In genomic region chr5:25027673-25028072, GRCm38 (mm10) we compare ENCODE assay signal across 17 mouse cellular contexts.
DNase-seq lines count a peak whose midpoint lies in the region; ATAC-seq and TF ChIP-seq lines count a peak whose summit lies in the region.
"Had no signal": no experiment of that assay in that cellular context is flagged by ENCODE, and none has a peak within 500 bp of the region (broad histone marks: within the 10 kb centered on the region; RNA-seq: fewer than 3 reads in every experiment).

No protein-coding gene starts in this region.

- DNase-seq in forebrain, postnatal 0 days = no peak
- no peak for DNase-seq in heart, embryonic 10.5 days (ENCODE audit: low spot score)
- no peak for DNase-seq in heart, adult 9 months (ENCODE audit: low spot score in 2 of 2)
- DNase-seq in adipocyte (ENCODE audit: low spot score) = peak; percentile 51
- DNase-seq in adrenal gland, postnatal 25 days = peak; percentile 30
- DNase-seq: cerebellum, adult 2 months; heart, adult 2 months; heart, postnatal 36 days; kidney, adult 2 months had no signal

- TF ChIP-seq CTCF in forebrain, postnatal 0 days (IDR thresholded peaks at IDR 0.05; ENCODE audit: low read depth) = no peak

- no peaks in the 10 kb centered on the region for H3K4me1 ChIP-seq in forebrain, postnatal 0 days (ENCODE audit: insufficient read depth)
- no peaks in the 10 kb centered on the region for H3K4me1 ChIP-seq in forebrain, embryonic 13.5 days
- peaks cover 64% of the 10 kb centered on the region for H3K4me1 ChIP-seq in heart, embryonic 10.5 days
- H3K4me1 ChIP-seq: hindbrain, embryonic 15.5 days had no signal

- H3K27ac ChIP-seq in forebrain, postnatal 0 days (ENCODE audit: low read depth, low read length) = no peak overlapping the region
- no peak overlapping the region for H3K27ac ChIP-seq in forebrain, embryonic 13.5 days
- 0 out of 2 replicates have a peak overlapping the region, but pooled peaks have one; percentile 80 for H3K27ac ChIP-seq in heart, embryonic 10.5 days
- H3K27ac ChIP-seq: embryonic facial prominence, embryonic 10.5 days; heart, adult 2 months; heart, embryonic 13.5 days; hindbrain, embryonic 15.5 days had no signal

- H3K36me3 ChIP-seq in forebrain, postnatal 0 days (ENCODE audit: insufficient read depth) = no peaks in the 10 kb centered on the region
- H3K36me3 ChIP-seq in forebrain, embryonic 13.5 days (ENCODE audit: poor library complexity, severe bottlenecking) = no peaks in the 10 kb centered on the region
- no peaks in the 10 kb centered on the region for H3K36me3 ChIP-seq in heart, embryonic 10.5 days
- H3K36me3 ChIP-seq: embryonic facial prominence, embryonic 10.5 days; G1E; heart, embryonic 13.5 days; hindbrain, embryonic 15.5 days had no signal

- no peak overlapping the region for H3K9ac ChIP-seq in forebrain, postnatal 0 days
- H3K9ac ChIP-seq in forebrain, embryonic 13.5 days = no peak overlapping the region
- H3K9ac ChIP-seq: heart, embryonic 13.5 days; hindbrain, embryonic 15.5 days had no signal

- H3K9me3 ChIP-seq in forebrain, postnatal 0 days (ENCODE audit: low read length) = no peaks in the 10 kb centered on the region
- H3K9me3 ChIP-seq in forebrain, embryonic 13.5 days (replicated peaks) = no peaks in the 10 kb centered on the region
- no peaks in the 10 kb centered on the region for H3K9me3 ChIP-seq in heart, embryonic 10.5 days
- H3K9me3 ChIP-seq: embryonic facial prominence, embryonic 10.5 days; G1E; heart, embryonic 13.5 days; hindbrain, embryonic 15.5 days had no signal

- H3K4me3 ChIP-seq in forebrain, postnatal 0 days (ENCODE audit: low read depth, low read length) = no peak overlapping the region
- H3K4me3 ChIP-seq in forebrain, embryonic 13.5 days = no peak overlapping the region
- H3K4me3 ChIP-seq in heart, embryonic 10.5 days = no peak overlapping the region
- H3K4me3 ChIP-seq: embryonic facial prominence, embryonic 10.5 days; heart, adult 2 months; heart, embryonic 13.5 days; hindbrain, embryonic 15.5 days had no signal

- H3K27me3 ChIP-seq in forebrain, postnatal 0 days (ENCODE audit: insufficient read depth, low read length) = no peaks in the 10 kb centered on the region
- no peaks in the 10 kb centered on the region for H3K27me3 ChIP-seq in forebrain, embryonic 13.5 days
- no peaks in the 10 kb centered on the region for H3K27me3 ChIP-seq in heart, embryonic 10.5 days (ENCODE audit: insufficient read depth, poor library complexity, severe bottlenecking)
- H3K27me3 ChIP-seq: heart, embryonic 13.5 days; hindbrain, embryonic 15.5 days had no signal

- H3K4me2 ChIP-seq in forebrain, postnatal 0 days (ENCODE audit: low read depth) = no peak overlapping the region
- H3K4me2 ChIP-seq in forebrain, embryonic 13.5 days = no peak overlapping the region
- H3K4me2 ChIP-seq: heart, embryonic 13.5 days; hindbrain, embryonic 15.5 days had no signal

- peak; percentile 19; the same call in 1 of the 2 replicates for ATAC-seq in forebrain, postnatal 0 days
- no peak for ATAC-seq in forebrain, embryonic 13.5 days
- ATAC-seq: CD4-positive, CD25-positive, alpha-beta regulatory T cell, adult 4 months; forebrain, embryonic 14.5 days; intestine, embryonic 16.5 days had no signal

- WGBS in forebrain, postnatal 0 days = 50% methylated on average over 4 of the region's 4 CpGs
- 63% methylated on average over 4 of the region's 4 CpGs for WGBS in forebrain, embryonic 13.5 days
- WGBS in heart, embryonic 10.5 days = 87% methylated on average over 4 of the region's 4 CpGs

Comparison
In these comparisons a context has a peak if more than half of its experiments do, and no peak if none do; other contexts are left out.
1. DNase-seq: peak in adipocyte (single experiment) and adrenal gland, postnatal 25 days (single experiment); none in forebrain, postnatal 0 days (single experiment), heart, embryonic 10.5 days (single experiment) and heart, adult 9 months (0 of 2).